Mouse (Mus musculus): Measurements from ENCODE around the gene Gm20388. TPM values are rescaled to one million over a fixed set of nuclear protein-coding genes. Genes with fewer than 3 reads are reported as not detected.

The Gm20388 gene
- polyA plus RNA-seq, 1 experiment, result 18.7 TPM

GRCm38 (mm10) chr8:119916237-119916892 lies 5.7 kb downstream of the Gm20388 start:
- H3K4me3 ChIP-seq (replicated peaks; ENCODE audit: insufficient read depth, low read depth, low read length), result no peak overlapping the region
- H3K4me1 ChIP-seq (ENCODE audit: control insufficient read depth, insufficient read depth, low read length), result peaks cover 12% of the 10 kb centered on the region
- DNase-seq, result no peak
- no peak overlapping the region for H3K27ac ChIP-seq (ENCODE audit: insufficient read depth, low read length)
- WGBS, result 51% methylated on average over 16 of the region's 16 CpGs
- no peak for TF ChIP-seq POLR2A (IDR thresholded peaks at IDR 0.05; ENCODE audit: borderline replicate concordance, insufficient read depth, low read length)
- no peak for TF ChIP-seq CTCF (IDR thresholded peaks at IDR 0.05; ENCODE audit: borderline replicate concordance, insufficient read depth, low read depth, low read length)
- H3K27me3 ChIP-seq (ENCODE audit: control insufficient read depth, insufficient read depth, low read length), result no peaks in the 10 kb centered on the region

- TF ChIP-seq CTCF (IDR thresholded peaks at IDR 0.05; ENCODE audit: borderline replicate concordance, insufficient read depth, low read depth, low read length), result no peak
- no peak for TF ChIP-seq POLR2A (IDR thresholded peaks at IDR 0.05; ENCODE audit: borderline replicate concordance, insufficient read depth, low read length)
- no peaks in the 10 kb centered on the region for H3K27me3 ChIP-seq (ENCODE audit: control insufficient read depth, insufficient read depth, low read length)
- peaks cover 12% of the 10 kb centered on the region for H3K4me1 ChIP-seq (ENCODE audit: control insufficient read depth, insufficient read depth, low read length)
- no peak overlapping the region for H3K27ac ChIP-seq (ENCODE audit: insufficient read depth, low read length)
- no peak overlapping the region for H3K4me3 ChIP-seq (replicated peaks; ENCODE audit: insufficient read depth, low read depth, low read length)
- 95% methylated on average over 3 of the region's 3 CpGs for WGBS
- DNase-seq, result no peak
These were observed 6.8 kb downstream of the Gm20388 start for GRCm38 (mm10) chr8:119917415-119917814.

- Histone ChIP-seq H3K27me3 (ENCODE audit: control insufficient read depth, insufficient read depth, low read length) (no peaks in the 10 kb centered on the region), H3K27ac (ENCODE audit: insufficient read depth, low read length) (no peak overlapping the region), H3K4me1 (ENCODE audit: control insufficient read depth, insufficient read depth, low read length) (peaks cover 9% of the 10 kb centered on the region; the same call in 1 of the 2 replicates), H3K4me3 (replicated peaks; ENCODE audit: insufficient read depth, low read depth, low read length) (no peak overlapping the region)
- TF ChIP-seq CTCF (IDR thresholded peaks at IDR 0.05; ENCODE audit: borderline replicate concordance, insufficient read depth, low read depth, low read length) (no peak), POLR2A (IDR thresholded peaks at IDR 0.05; ENCODE audit: borderline replicate concordance, insufficient read depth, low read length) (no peak)
- 81% methylated on average over 1 of the region's 1 CpGs for whole genome bisulfite sequencing
- DNase-seq, result no peak
These were observed 7.5 kb downstream of the Gm20388 start for GRCm38 (mm10) chr8:119918155-119918567.

GRCm38 (mm10) chr8:119923259-119923658 lies 12.6 kb downstream of the Gm20388 start:
- Histone ChIP-seq H3K4me1 (ENCODE audit: control insufficient read depth, insufficient read depth, low read length) (peaks cover 21% of the 10 kb centered on the region), H3K27ac (ENCODE audit: insufficient read depth, low read length) (no peak overlapping the region), H3K4me3 (replicated peaks; ENCODE audit: insufficient read depth, low read depth, low read length) (no peak overlapping the region), H3K27me3 (ENCODE audit: control insufficient read depth, insufficient read depth, low read length) (no peaks in the 10 kb centered on the region)
- DNase-seq, result peak in 1 of 2 experiments; percentile 52
- TF ChIP-seq CTCF (IDR thresholded peaks at IDR 0.05; ENCODE audit: borderline replicate concordance, insufficient read depth, low read depth, low read length), result 0 out of 2 replicates have a peak, but pooled peaks have one; percentile 6
- TF ChIP-seq POLR2A (IDR thresholded peaks at IDR 0.05; ENCODE audit: borderline replicate concordance, insufficient read depth, low read length), result no peak
- WGBS, result 28% methylated on average over 5 of the region's 5 CpGs

GRCm38 (mm10) chr8:119925428-119925827 lies 14.8 kb downstream of the Gm20388 start:
- H3K4me3 ChIP-seq (replicated peaks; ENCODE audit: insufficient read depth, low read depth, low read length), result no peak overlapping the region
- TF ChIP-seq POLR2A (IDR thresholded peaks at IDR 0.05; ENCODE audit: borderline replicate concordance, insufficient read depth, low read length) (no peak), CTCF (IDR thresholded peaks at IDR 0.05; ENCODE audit: borderline replicate concordance, insufficient read depth, low read depth, low read length) (no peak)
- peaks cover 21% of the 10 kb centered on the region for H3K4me1 ChIP-seq (ENCODE audit: control insufficient read depth, insufficient read depth, low read length)
- no peaks in the 10 kb centered on the region for H3K27me3 ChIP-seq (ENCODE audit: control insufficient read depth, insufficient read depth, low read length)
- 89% methylated on average over 4 of the region's 4 CpGs for WGBS
- no peak for DNase-seq
- H3K27ac ChIP-seq (ENCODE audit: insufficient read depth, low read length), result no peak overlapping the region

- DNase-seq, result peak in 1 of 2 experiments; percentile 32
- H3K27ac ChIP-seq (ENCODE audit: insufficient read depth, low read length), result no peak overlapping the region
- TF ChIP-seq POLR2A (IDR thresholded peaks at IDR 0.05; ENCODE audit: borderline replicate concordance, insufficient read depth, low read length) (no peak), CTCF (IDR thresholded peaks at IDR 0.05; ENCODE audit: borderline replicate concordance, insufficient read depth, low read depth, low read length) (peak; percentile 42; the same call in 1 of the 2 replicates)
- H3K4me1 ChIP-seq (ENCODE audit: control insufficient read depth, insufficient read depth, low read length), result peaks cover 24% of the 10 kb centered on the region
- H3K4me3 ChIP-seq (replicated peaks; ENCODE audit: insufficient read depth, low read depth, low read length), result no peak overlapping the region
- 84% methylated on average over 2 of the region's 2 CpGs for WGBS
- no peaks in the 10 kb centered on the region for H3K27me3 ChIP-seq (ENCODE audit: control insufficient read depth, insufficient read depth, low read length)
These were observed 15.8 kb downstream of the Gm20388 start for GRCm38 (mm10) chr8:119926474-119926873.

- Histone ChIP-seq H3K27me3 (ENCODE audit: control insufficient read depth, insufficient read depth, low read length) (no peaks in the 10 kb centered on the region), H3K4me3 (replicated peaks; ENCODE audit: insufficient read depth, low read depth, low read length) (no peak overlapping the region), H3K27ac (ENCODE audit: insufficient read depth, low read length) (no peak overlapping the region), H3K4me1 (ENCODE audit: control insufficient read depth, insufficient read depth, low read length) (peaks cover 24% of the 10 kb centered on the region)
- 28% methylated on average over 6 of the region's 6 CpGs for WGBS
- TF ChIP-seq POLR2A (IDR thresholded peaks at IDR 0.05; ENCODE audit: borderline replicate concordance, insufficient read depth, low read length) (no peak), CTCF (IDR thresholded peaks at IDR 0.05; ENCODE audit: borderline replicate concordance, insufficient read depth, low read depth, low read length) (peak; percentile 89)
- peak; percentile 53 to 68 for DNase-seq
These were observed 16.9 kb downstream of the Gm20388 start for GRCm38 (mm10) chr8:119927422-119928092.

GRCm38 (mm10) chr8:119931317-119931716 lies 20.7 kb downstream of the Gm20388 start:
- TF ChIP-seq POLR2A (IDR thresholded peaks at IDR 0.05; ENCODE audit: borderline replicate concordance, insufficient read depth, low read length), result no peak
- TF ChIP-seq CTCF (IDR thresholded peaks at IDR 0.05; ENCODE audit: borderline replicate concordance, insufficient read depth, low read depth, low read length), result no peak
- Histone ChIP-seq H3K27me3 (ENCODE audit: control insufficient read depth, insufficient read depth, low read length) (no peaks in the 10 kb centered on the region), H3K27ac (ENCODE audit: insufficient read depth, low read length) (no peak overlapping the region), H3K4me3 (replicated peaks; ENCODE audit: insufficient read depth, low read depth, low read length) (no peak overlapping the region), H3K4me1 (ENCODE audit: control insufficient read depth, insufficient read depth, low read length) (peaks cover 23% of the 10 kb centered on the region)
- DNase-seq, result no peak
- WGBS, result 88% methylated on average over 4 of the region's 4 CpGs
